Mouse (Mus musculus): ENCODE data around the gene C130050O18Rik.
"Not testable (repeated sequence)": the region's sequence is repeated elsewhere in the genome, so short reads cannot be mapped to it uniquely, and the experiment has no call there.

Gene C130050O18Rik

GRCm38 (mm10) chr5:139380385-139381248 lies 24.5 kb upstream of the C130050O18Rik start:
- peak; percentile 96 for DNase-seq (ENCODE audit: low spot score)

GRCm38 (mm10) chr5:139381586-139382513 lies 23.2 kb upstream of the C130050O18Rik start:
- no peak for DNase-seq (ENCODE audit: low spot score)

GRCm38 (mm10) chr5:139382760-139383159 lies 22.3 kb upstream of the C130050O18Rik start:
- no peak for DNase-seq (ENCODE audit: low spot score)

- DNase-seq (ENCODE audit: low spot score): no peak
Measured at GRCm38 (mm10) chr5:139383234-139383633, 21.8 kb upstream of the C130050O18Rik start.

- DNase-seq (ENCODE audit: low spot score): no peak
Measured at GRCm38 (mm10) chr5:139384531-139384930, 20.5 kb upstream of the C130050O18Rik start.

- no peak for DNase-seq (ENCODE audit: low spot score)
Measured at GRCm38 (mm10) chr5:139386047-139386446, 19.0 kb upstream of the C130050O18Rik start.

- DNase-seq (ENCODE audit: low spot score): no peak
Measured at GRCm38 (mm10) chr5:139387329-139388194, 17.5 kb upstream of the C130050O18Rik start.

- no peak for DNase-seq (ENCODE audit: low spot score)
Measured at GRCm38 (mm10) chr5:139388195-139388570, 16.9 kb upstream of the C130050O18Rik start.

- no peak for DNase-seq (ENCODE audit: low spot score)
Measured at GRCm38 (mm10) chr5:139388694-139389675, 16.1 kb upstream of the C130050O18Rik start.

GRCm38 (mm10) chr5:139389676-139390061 lies 15.4 kb upstream of the C130050O18Rik start:
- peak; percentile 76 for DNase-seq (ENCODE audit: low spot score)

- not testable (repeated sequence) for DNase-seq (ENCODE audit: low spot score)
Measured at GRCm38 (mm10) chr5:139390324-139391119, 14.6 kb upstream of the C130050O18Rik start.

- no peak for DNase-seq (ENCODE audit: low spot score)
Measured at GRCm38 (mm10) chr5:139391309-139391990, 13.6 kb upstream of the C130050O18Rik start.

- no peak for DNase-seq (ENCODE audit: low spot score)
Measured at GRCm38 (mm10) chr5:139392219-139393196, 12.6 kb upstream of the C130050O18Rik start.

- no peak for DNase-seq (ENCODE audit: low spot score)
Measured at GRCm38 (mm10) chr5:139393197-139393588, 11.9 kb upstream of the C130050O18Rik start.

GRCm38 (mm10) chr5:139394399-139394798 lies 10.7 kb upstream of the C130050O18Rik start:
- DNase-seq (ENCODE audit: low spot score): no peak

- DNase-seq (ENCODE audit: low spot score): no peak
Measured at GRCm38 (mm10) chr5:139395528-139395927, 9.6 kb upstream of the C130050O18Rik start.

- DNase-seq (ENCODE audit: low spot score): no peak
Measured at GRCm38 (mm10) chr5:139397359-139397916, 7.6 kb upstream of the C130050O18Rik start.
